Mouse (Mus musculus) embryonic facial prominence, embryonic 15.5 days (tissue): ENCODE results near the gene Cpsf3. TPM values are rescaled to one million over a fixed set of nuclear protein-coding genes. Genes with fewer than 3 reads are reported as not detected.

ENCODE experiments used
- ATAC-seq: fragments of 200-750 bp; cut with Nextera tagmentation; 2 replicates; pipeline ENCODE4 v1.8.0; 2017; ENCODE audit warnings: low read depth, moderate TSS enrichment; ENCODE audit not compliant: insufficient number of reproducible peaks, low FRiP score, low TSS enrichment
- H3K27ac ChIP-seq: fragments of 300-500 bp; sonication (generic); replicated peaks from 2 replicates; pipeline ENCODE4 v1.5.1; 2015; ENCODE audit warnings: mild to moderate bottlenecking, inconsistent platforms
- H3K27me3 ChIP-seq: fragments of 300-500 bp; sonication (generic); 2 replicates; pipeline ENCODE4 v1.6.1; 2015; ENCODE audit warnings: inconsistent platforms
- H3K36me3 ChIP-seq: fragments of 300-500 bp; sonication (generic); 2 replicates; pipeline ENCODE4 v1.6.1; 2015; ENCODE audit warnings: mild to moderate bottlenecking, inconsistent platforms
- H3K4me1 ChIP-seq: fragments of 300-500 bp; sonication (generic); 2 replicates; pipeline ENCODE4 v1.6.1; 2015; ENCODE audit warnings: inconsistent platforms
- H3K4me2 ChIP-seq: fragments of 300-500 bp; sonication (generic); replicated peaks from 2 replicates; pipeline ENCODE4 v1.6.1; 2015; ENCODE audit warnings: mild to moderate bottlenecking, inconsistent platforms
- H3K4me3 ChIP-seq: fragments of 300-500 bp; sonication (generic); replicated peaks from 2 replicates; pipeline ENCODE4 v1.5.1; 2015; ENCODE audit warnings: mild to moderate bottlenecking, inconsistent platforms
- H3K9ac ChIP-seq: fragments of 300-500 bp; sonication (generic); 2 replicates; pipeline ENCODE4 v1.6.1; 2015; ENCODE audit warnings: inconsistent platforms
- H3K9me3 ChIP-seq: fragments of 300-500 bp; sonication (generic); replicated peaks from 2 replicates; pipeline ENCODE4 v1.6.1; 2016; ENCODE audit warnings: inconsistent platforms
- WGBS: fragments of 180-500 bp; shearing (Covaris S2); methylation state at CpG from one replicate; pipeline ENCODE4 v1.1.7; 2015; 5-methylcytosine and 5-hydroxymethylcytosine counted together
- polyA plus RNA-seq: library from polyadenylated mRNA; unstranded; fragments of >200 nt; fragmentation: Nextera tagmentation; extraction: Ambion mirVana; gene quantifications from 2 replicates; pipeline ENCODE4 v1.2.1, GENCODE M21; 2015

The Cpsf3 gene
- polyA plus RNA-seq, 1 experiment from 2014 or later = 96.8 TPM

DNA sequence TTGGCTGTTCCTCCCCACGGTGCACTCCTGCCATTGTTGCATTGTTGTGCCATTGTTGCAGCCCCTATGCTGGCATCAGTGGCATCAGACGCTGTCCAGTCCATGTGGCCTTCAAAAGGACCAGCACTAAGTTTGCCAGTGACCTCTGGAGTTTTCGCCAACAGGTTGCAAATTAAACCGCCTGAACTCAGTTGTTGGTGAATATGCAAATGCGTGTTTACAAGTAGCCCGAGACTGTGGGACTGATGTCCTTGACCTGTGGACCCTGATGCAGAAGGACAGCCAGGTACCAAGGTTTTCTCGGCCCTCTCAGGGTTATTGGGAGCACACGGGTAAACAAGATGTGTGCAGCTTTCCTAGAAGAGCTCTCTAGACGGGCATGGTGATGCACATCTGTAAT is 36.0 kb downstream of the Cpsf3 start:
- no peaks in the 10 kb centered on the region for H3K9me3 ChIP-seq
- H3K4me1 ChIP-seq = peaks cover 8% of the 10 kb centered on the region; the same call in 1 of the 2 replicates
- H3K27me3 ChIP-seq = no peaks in the 10 kb centered on the region
- 85% methylated on average over 9 of the region's 9 CpGs for WGBS
- H3K27ac ChIP-seq = no peak overlapping the region
- no peak overlapping the region for H3K4me2 ChIP-seq
- no peak for ATAC-seq
- H3K4me3 ChIP-seq = no peak overlapping the region
- H3K9ac ChIP-seq = no peak overlapping the region
- H3K36me3 ChIP-seq = peaks cover 54% of the 10 kb centered on the region

DNA sequence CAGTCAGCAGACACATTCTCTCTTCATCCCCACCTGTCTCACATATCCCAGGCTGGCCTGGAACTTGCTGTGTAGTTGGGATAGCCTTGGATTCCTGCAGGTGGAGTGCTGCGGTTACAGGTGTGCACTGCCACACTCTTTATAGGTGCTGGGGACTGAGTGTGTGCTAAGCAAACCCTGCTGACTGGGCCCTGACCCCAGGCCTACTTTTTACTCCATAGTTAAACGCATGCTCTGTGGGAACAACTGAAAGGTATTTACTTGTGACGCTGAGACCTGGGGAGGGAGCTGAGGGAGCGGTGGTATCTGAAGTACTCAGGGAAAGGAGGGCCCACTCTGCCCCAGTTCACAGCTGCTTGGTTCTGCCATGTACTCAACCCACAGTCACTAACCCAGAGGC is 37.1 kb downstream of the Cpsf3 start:
- H3K9me3 ChIP-seq = no peaks in the 10 kb centered on the region
- H3K4me3 ChIP-seq = no peak overlapping the region
- H3K27ac ChIP-seq = no peak overlapping the region
- peaks cover 65% of the 10 kb centered on the region for H3K36me3 ChIP-seq
- peaks cover 2% of the 10 kb centered on the region; the same call in 1 of the 2 replicates for H3K4me1 ChIP-seq
- H3K27me3 ChIP-seq = no peaks in the 10 kb centered on the region
- H3K9ac ChIP-seq = no peak overlapping the region
- 87% methylated on average over 4 of the region's 4 CpGs for WGBS
- ATAC-seq = no peak
- H3K4me2 ChIP-seq = no peak overlapping the region

DNA sequence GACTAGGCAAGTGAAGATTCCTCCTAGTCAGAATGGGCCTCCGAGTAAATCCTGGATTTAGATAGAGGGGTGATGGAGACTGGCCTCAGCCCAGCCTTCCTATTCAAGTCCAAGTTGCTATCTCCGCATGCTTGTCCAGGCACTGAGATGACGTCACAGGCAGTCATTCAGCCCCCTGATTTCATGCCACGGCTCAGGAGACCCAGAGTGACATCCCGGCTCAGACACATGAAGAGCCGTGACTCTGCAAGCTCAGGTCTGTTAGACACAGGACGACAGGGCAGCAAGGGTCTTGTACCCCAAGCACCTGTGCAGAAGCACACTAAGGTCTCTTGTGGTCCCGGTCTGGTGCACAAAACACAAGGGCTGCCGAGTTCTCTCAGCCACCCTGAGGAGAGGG is 37.7 kb downstream of the Cpsf3 start:
- Histone ChIP-seq H3K9ac (no peak overlapping the region), H3K27ac (no peak overlapping the region), H3K4me1 (no peaks in the 10 kb centered on the region), H3K27me3 (no peaks in the 10 kb centered on the region), H3K4me2 (no peak overlapping the region), H3K4me3 (no peak overlapping the region), H3K36me3 (peaks cover 70% of the 10 kb centered on the region), H3K9me3 (no peaks in the 10 kb centered on the region)
- ATAC-seq = no peak
- WGBS = 89% methylated on average over 9 of the region's 9 CpGs

DNA sequence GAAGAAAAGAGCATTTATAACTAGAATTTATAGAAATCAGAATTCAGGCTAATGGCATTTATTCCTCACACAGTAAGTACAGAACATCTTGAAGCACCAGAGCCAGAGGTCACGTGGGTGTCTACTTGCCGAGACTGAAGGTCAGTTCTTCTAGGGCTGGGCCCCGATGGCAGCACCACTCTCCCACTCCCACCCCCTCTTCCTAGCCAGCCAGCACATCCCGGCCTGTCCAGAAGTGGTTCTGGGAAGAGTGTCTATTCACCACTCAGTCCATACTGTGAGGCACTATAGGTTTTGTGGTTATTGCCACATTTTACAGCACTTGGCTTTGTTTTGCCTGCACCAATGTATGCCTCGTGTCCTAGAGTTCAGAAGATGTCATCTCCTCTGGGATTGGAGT is 38.9 kb downstream of the Cpsf3 start:
- no peak overlapping the region for H3K4me3 ChIP-seq
- H3K36me3 ChIP-seq = peaks cover 76% of the 10 kb centered on the region
- 81% methylated on average over 5 of the region's 5 CpGs for WGBS
- H3K27ac ChIP-seq = no peak overlapping the region
- H3K9me3 ChIP-seq = no peaks in the 10 kb centered on the region
- no peaks in the 10 kb centered on the region for H3K27me3 ChIP-seq
- H3K9ac ChIP-seq = no peak overlapping the region
- no peak overlapping the region for H3K4me2 ChIP-seq
- ATAC-seq = no peak
- H3K4me1 ChIP-seq = no peaks in the 10 kb centered on the region

DNA sequence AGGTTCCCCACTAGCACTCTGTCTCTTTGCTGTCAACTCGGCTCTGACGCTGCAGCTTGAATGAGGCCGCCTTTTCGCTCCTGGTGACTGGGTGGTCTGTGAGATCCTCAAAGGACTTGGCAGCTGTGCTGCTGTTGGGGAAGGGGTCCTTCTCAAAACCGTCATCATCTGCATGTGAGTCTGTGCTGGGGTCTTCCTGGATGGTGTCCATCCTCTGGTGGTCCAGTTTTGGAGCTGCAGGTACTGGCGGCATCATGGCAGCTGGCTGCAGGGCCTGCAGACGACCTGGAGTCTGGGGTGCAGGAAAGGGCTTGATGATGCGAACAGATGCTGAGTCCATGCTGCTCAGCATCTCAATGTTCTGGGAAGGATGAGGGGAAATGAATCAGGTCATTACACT is 40.1 kb downstream of the Cpsf3 start:
- Histone ChIP-seq H3K9ac (no peak overlapping the region), H3K4me3 (no peak overlapping the region), H3K4me2 (no peak overlapping the region), H3K27me3 (no peaks in the 10 kb centered on the region), H3K9me3 (no peaks in the 10 kb centered on the region), H3K4me1 (no peaks in the 10 kb centered on the region), H3K36me3 (peaks cover 78% of the 10 kb centered on the region), H3K27ac (no peak overlapping the region)
- WGBS = 91% methylated on average over 8 of the region's 8 CpGs
- ATAC-seq = no peak

DNA sequence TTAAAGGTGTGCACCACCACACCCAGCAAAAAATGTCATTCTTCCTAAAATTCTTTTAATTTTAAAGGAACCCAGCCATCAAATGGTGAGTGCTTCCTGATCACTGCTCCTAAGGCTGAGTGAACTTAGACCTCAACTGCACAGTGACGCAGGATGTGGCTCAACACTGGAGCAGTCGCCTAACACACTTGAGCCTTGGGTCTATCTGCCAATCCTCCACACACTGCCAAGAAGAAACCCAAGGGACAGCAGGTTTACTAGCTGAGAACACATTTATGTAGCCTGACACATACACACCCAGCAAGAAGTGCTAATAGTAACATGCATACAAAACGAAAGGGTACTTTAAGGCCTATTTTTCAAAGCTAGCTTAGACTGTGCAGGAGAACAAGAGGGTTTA is 41.1 kb downstream of the Cpsf3 start:
- 89% methylated on average over 3 of the region's 3 CpGs for WGBS
- H3K27me3 ChIP-seq = no peaks in the 10 kb centered on the region
- H3K4me1 ChIP-seq = no peaks in the 10 kb centered on the region
- no peaks in the 10 kb centered on the region for H3K9me3 ChIP-seq
- H3K36me3 ChIP-seq = peaks cover 81% of the 10 kb centered on the region
- H3K4me3 ChIP-seq = no peak overlapping the region
- H3K27ac ChIP-seq = no peak overlapping the region
- H3K9ac ChIP-seq = no peak overlapping the region
- no peak for ATAC-seq
- H3K4me2 ChIP-seq = no peak overlapping the region

DNA sequence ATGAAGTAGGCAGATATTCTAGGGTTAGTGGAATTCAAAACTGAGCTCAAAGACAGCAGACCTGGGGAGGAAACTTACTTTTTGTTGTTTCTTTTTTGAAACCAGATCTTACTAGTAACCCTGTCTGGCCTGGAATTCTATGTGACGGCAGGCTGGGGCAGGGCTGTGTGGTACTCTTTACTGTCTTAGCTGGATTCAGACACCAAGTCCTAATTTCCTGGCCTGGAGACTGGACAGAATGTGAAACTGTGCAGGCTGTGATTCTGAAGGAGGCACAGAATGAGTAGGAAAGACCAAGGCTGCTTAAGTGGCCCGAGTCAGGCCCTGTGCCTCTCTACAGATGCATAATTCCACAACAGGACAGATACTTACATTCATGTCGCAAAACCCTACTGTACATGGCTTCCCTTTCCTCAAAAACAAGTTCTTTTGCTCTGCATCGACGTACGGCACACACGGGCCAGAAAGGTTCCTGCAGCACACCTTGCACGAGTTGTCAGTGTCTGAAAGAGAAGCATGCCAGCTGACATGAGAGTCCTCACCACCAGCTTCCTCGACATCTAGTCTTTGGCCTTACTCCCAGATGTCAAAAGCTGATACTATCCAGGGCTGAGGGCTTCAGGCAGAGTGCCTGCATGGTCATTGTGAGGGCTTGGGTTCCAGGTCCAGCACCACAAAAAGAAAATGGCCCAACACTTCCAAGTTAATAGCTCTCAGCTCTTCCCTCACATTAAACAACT is 44.6 kb downstream of the Cpsf3 start:
- Histone ChIP-seq H3K36me3 (peaks cover 84% of the 10 kb centered on the region), H3K9ac (no peak overlapping the region), H3K9me3 (no peaks in the 10 kb centered on the region), H3K4me2 (no peak overlapping the region), H3K4me1 (no peaks in the 10 kb centered on the region), H3K27me3 (no peaks in the 10 kb centered on the region), H3K4me3 (no peak overlapping the region), H3K27ac (no peak overlapping the region)
- no peak for ATAC-seq
- 85% methylated on average over 9 of the region's 9 CpGs for WGBS

DNA sequence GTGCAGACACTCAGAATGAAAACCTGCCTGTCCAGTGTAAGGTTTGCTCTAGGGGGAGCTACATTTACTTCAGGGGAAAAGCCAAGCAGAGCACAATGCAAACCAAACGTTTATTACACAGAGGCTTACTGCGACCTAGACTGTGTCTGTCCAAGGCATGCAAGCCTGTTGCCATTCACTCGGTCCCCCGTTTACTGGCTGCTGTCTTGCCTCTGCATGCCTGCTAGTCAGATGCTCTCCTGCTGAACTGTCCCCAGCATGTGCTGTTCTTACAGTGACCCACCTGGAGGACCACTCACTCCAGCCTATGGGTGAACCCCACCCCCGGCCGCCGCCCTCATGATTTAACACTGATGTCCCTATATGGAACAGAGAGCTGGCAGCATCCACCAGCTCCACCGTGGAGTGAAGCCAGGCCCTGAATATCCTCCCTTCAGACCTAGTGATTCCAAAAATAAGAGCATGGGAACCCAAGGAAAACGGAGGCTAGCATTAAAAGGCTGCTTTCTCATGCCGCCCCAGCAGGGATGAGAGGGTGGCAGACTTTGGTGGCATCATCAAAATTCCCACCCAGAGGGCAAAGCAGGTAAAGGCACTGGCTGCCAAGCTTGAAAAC is 45.9 kb downstream of the Cpsf3 start:
- WGBS = 85% methylated on average over 10 of the region's 10 CpGs
- H3K4me3 ChIP-seq = no peak overlapping the region
- no peak overlapping the region for H3K4me2 ChIP-seq
- H3K36me3 ChIP-seq = peaks cover 85% of the 10 kb centered on the region
- H3K27me3 ChIP-seq = no peaks in the 10 kb centered on the region
- no peak overlapping the region for H3K27ac ChIP-seq
- no peaks in the 10 kb centered on the region for H3K9me3 ChIP-seq
- no peaks in the 10 kb centered on the region for H3K4me1 ChIP-seq
- no peak overlapping the region for H3K9ac ChIP-seq
- no peak for ATAC-seq

DNA sequence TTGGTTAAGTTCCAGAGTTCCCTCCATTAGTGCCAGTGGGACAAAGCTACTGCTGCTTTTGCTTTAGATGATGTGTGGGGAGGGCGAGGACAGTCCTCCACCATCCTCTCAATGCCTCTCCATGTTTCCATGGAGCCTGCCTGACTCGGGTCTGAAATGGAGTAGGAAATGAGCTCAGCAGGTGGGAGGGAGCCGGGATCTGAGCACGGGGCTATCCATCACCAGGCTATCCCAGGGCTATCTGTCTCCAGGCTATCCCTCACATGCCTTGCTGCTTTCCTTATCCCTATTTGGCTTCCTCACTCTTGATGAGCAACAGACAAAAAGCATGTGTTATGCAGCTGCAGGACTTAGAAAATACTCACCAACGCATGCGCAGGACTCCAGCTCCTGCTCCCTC is 46.5 kb downstream of the Cpsf3 start:
- Histone ChIP-seq H3K4me3 (no peak overlapping the region), H3K27me3 (no peaks in the 10 kb centered on the region), H3K4me2 (no peak overlapping the region), H3K4me1 (no peaks in the 10 kb centered on the region), H3K36me3 (peaks cover 86% of the 10 kb centered on the region), H3K9me3 (no peaks in the 10 kb centered on the region), H3K9ac (no peak overlapping the region), H3K27ac (no peak overlapping the region)
- ATAC-seq = no peak
- WGBS = 79% methylated on average over 6 of the region's 6 CpGs

DNA sequence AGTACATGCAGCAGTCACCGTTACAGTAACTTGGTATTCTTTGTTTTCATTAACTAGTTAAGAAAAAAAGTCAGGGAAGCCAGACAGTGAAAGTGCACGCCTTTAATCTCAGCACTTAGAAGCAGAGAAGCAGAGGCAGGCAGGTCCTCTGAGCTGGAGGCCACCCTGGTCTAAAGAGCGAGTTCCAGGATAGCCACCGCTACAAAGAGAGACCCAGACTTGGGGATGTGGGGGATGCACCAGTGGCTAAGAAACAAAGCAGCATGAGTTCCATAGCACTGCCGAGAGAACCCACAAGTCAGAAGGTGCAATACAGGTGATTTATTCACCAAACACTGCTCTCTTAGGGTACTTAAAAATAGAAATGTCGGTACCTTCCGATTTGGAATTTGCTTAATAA is 47.8 kb downstream of the Cpsf3 start:
- WGBS = 91% methylated on average over 7 of the region's 7 CpGs

DNA sequence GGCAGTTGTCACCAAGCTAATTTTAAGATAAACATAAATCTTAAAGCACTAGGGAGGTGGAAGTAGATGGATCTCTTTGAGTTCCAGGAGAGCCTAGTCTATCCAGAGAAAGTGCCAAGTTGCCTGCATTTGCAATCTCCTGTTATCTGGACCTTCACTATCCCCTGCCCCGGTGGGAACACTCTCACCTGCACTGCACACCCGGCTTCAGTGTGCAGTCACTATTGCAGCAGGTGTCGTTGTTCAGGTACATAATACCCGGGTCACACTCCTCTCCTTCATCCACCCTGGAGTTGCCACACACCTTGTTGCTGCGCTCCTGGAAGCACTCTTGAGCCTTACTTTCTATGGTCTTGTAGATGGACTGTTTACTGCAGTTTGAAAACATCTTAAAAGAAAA is 48.6 kb downstream of the Cpsf3 start:
- 92% methylated on average over 5 of the region's 5 CpGs for WGBS
- no peak for ATAC-seq

More for the DNA sequence above, 47.8 kb downstream of the Cpsf3 start:
- ATAC-seq = no peak
- Histone ChIP-seq H3K4me1 (no peaks in the 10 kb centered on the region), H3K4me3 (no peak overlapping the region), H3K4me2 (no peak overlapping the region), H3K27ac (no peak overlapping the region), H3K36me3 (peaks cover 74% of the 10 kb centered on the region), H3K27me3 (no peaks in the 10 kb centered on the region), H3K9me3 (no peaks in the 10 kb centered on the region), H3K9ac (no peak overlapping the region)

DNA sequence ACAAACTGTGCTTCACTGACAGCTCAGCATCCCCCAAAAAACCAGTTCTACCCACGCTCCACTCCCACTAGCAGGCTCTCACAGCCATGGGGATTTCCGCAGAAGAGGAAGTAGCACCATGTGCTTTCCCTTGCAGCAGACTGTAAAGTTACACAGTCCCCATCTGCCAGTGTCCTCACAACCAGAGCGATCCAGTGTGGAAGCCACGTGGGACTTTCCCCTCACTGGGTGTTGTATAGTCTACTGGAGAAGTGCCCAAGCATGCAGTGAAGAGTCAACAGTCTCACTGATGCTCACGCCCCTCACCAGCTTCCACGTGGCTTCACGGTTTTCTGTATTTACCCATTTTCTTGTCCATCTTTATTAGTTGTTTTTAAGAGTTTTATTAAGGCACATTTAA is 50.7 kb downstream of the Cpsf3 start:
- H3K27ac ChIP-seq = no peak overlapping the region
- no peak overlapping the region for H3K9ac ChIP-seq
- no peaks in the 10 kb centered on the region for H3K9me3 ChIP-seq
- no peak overlapping the region for H3K4me2 ChIP-seq
- no peaks in the 10 kb centered on the region for H3K27me3 ChIP-seq
- H3K4me1 ChIP-seq = no peaks in the 10 kb centered on the region
- WGBS = 92% methylated on average over 7 of the region's 7 CpGs
- peaks cover 65% of the 10 kb centered on the region for H3K36me3 ChIP-seq
- H3K4me3 ChIP-seq = no peak overlapping the region
- ATAC-seq = no peak

More for the DNA sequence above, 48.6 kb downstream of the Cpsf3 start:
- Histone ChIP-seq H3K9me3 (no peaks in the 10 kb centered on the region), H3K4me1 (no peaks in the 10 kb centered on the region), H3K4me3 (no peak overlapping the region), H3K27ac (no peak overlapping the region), H3K4me2 (no peak overlapping the region), H3K9ac (no peak overlapping the region), H3K36me3 (peaks cover 68% of the 10 kb centered on the region), H3K27me3 (no peaks in the 10 kb centered on the region)
